Mouse (Mus musculus) thymus, postnatal 36 days (tissue): ENCODE measurements around the gene Otop2.

Source experiments
- DNase-seq, 2 experiments: peaks; one replicate each; pipeline ENCODE4 v3.0.0; 2022; ENCODE audit warnings: mixed read lengths in 2 of 2

The Otop2 gene

DNA sequence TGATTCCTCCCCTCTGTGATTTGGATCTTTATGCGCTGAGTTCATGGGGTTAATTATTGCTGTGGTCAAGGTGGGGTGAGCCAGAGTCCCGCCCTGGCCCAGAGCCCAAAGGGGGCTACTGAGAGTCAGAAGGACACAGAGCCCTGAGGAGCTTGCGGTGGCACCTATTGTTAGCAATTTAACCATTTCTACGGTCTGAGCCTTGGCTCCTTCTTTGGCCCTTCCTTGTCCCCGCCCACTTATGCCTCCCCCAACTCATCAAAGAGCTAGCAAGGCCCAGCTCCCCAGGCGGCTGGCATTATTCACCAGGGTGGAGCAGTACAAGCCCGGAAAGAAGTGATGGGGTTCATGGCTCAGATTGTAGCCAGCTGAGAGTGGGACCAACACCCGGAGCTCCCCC, at the start of gene Otop2:
TSS of gene Otop2 (plus strand) at position 301 of the 400 bp plus-strand sequence.
- no peak for DNase-seq

DNA sequence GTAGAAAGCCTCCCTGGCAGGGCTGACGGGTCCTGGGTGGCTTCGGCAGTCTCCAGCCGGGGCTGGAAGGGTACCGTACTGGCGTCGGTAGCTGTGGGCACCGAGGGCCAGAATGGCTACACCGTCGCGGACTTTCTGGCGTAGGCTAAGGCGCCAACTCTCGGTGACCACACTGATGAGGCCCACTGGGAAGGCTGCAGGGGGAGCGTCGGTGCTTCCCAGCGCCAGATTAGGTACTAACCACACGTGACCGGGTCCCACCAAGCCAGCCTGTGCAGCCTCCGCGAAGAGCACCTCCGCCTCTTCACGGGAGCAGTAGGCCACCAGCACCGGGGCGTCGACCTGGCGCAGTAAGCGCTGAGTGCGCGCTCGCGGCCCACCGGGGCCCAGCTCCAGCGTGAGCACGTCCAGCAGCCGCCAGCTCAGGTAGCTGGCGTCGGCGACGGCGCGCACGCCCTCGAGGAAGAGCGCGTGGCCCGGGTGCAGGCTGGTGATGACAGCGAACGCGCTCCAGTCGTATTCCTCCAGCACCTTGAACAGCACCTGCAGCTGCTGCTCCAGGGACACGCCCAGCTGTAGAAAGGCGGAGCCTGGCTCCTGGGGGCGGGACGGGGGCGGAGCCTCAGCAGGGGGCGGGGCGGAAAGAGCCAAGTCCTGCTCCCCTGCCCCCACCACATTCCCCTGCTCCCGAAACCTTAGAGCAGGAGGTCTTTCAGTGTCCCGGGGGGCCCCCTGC, 49.0 kb upstream of the Otop2 start:
- DNase-seq, result no peak

DNA sequence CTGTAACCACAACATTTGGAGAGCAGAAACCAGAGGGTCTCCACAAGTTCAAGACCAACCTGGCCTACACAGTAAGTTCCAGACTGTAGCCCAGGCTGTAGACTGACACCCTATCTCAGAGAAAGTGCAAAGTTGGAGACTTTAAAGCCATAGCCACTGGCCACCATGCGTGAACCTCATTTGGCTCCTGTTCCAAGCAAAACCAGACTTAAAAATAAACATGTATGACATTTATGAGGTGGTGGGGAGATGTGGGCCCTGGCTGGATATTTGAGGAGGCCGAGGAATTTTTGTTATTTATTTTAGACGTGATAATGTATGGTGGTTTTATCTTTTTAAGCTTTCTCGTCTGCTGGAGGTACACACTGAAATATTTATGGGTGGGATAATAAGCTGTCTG, 47.8 kb upstream of the Otop2 start:
- DNase-seq, result no peak

DNA sequence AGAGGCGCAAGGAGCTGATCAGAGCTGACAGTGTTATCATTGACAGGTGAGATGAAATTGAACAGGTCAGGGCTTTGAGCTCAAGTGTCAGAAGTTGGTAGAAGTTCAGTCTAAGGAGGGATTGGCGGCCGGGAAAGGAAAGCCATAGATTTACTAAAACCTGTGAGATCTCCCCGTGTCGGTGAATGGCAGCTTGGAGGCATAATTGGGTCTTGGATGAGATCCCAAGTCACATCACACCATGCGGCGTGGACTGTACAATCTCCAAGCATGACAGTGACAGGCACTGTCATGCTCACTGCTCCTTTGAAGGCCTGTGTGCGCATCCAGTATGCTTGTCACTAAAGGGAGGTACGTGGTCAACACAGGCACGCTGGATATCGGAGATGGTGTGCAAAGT, 44.0 kb upstream of the Otop2 start:
- no peak for DNase-seq

DNA sequence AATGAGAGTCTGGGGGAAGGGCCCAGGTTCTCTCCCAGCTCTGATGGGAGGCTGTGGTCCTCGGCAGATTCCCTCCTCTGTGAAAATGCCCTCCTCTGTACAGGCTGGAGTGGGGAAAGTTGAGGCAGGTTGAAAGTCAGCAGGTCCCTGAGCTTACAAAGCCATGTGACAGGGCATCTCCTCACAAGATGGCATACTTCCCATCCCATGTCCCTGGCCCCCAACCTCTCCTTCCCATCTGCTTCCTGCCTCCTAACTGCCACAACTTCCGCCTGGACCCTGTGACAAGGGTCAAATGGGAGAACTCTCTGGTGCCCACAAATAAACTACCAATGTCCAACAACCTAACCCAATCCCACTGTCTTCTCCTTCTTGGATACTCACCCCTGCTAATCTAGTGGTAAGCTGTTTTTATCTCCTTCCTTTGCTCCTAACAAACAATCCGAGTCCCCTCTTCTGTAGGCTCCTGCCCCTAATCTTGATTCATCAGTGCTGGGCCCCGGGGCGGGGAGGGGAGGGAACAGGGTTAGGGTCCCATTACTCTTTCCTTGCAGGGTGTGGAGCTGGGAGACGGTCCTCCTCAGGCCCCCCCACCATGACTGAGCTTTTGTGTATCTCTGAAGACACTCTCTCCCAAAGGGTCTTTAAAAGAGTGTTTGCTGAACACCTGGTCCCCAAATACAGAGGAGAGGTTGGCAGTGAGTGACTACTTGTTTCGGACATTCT, 42.7 kb upstream of the Otop2 start:
- no peak for DNase-seq

DNA sequence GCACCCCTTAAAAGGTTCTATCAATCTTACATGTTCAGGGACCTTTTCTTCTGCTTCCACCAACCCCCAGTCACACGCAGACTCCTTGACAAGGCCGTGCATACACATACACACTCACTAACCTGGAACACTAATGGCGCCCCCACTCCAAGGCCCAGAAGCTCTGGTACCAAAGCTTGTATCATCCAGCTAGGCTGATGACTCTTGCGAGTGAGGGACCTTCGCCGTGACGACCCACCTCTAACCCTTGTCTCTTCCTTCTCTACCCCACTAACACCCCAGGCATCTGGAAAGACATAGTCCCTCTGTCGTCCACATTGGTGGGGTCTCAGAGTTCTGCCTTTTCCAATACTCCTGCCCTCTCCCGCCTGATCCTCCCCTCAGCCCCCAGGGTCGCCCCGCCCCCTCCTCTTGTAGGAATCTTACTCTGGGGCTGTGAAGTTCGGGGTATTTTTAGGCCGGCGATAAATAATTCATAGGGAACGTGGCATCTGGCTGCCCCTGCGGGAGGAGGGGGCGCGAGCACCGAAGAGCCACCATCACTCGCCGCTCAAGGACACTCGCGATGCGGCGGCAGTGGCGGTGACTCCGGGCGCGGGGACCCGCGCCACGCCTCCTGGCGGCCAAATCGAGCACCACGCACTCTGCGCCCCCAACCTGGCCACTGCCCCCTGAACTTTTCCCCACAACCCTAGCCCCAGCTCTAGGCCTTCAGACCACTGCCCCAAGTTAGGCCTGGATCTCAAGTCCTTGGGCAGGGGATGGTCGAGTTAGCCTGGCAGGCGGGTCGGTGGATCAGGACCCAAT, 41.9 kb upstream of the Otop2 start:
- peak; percentile 34 to 40 for DNase-seq

DNA sequence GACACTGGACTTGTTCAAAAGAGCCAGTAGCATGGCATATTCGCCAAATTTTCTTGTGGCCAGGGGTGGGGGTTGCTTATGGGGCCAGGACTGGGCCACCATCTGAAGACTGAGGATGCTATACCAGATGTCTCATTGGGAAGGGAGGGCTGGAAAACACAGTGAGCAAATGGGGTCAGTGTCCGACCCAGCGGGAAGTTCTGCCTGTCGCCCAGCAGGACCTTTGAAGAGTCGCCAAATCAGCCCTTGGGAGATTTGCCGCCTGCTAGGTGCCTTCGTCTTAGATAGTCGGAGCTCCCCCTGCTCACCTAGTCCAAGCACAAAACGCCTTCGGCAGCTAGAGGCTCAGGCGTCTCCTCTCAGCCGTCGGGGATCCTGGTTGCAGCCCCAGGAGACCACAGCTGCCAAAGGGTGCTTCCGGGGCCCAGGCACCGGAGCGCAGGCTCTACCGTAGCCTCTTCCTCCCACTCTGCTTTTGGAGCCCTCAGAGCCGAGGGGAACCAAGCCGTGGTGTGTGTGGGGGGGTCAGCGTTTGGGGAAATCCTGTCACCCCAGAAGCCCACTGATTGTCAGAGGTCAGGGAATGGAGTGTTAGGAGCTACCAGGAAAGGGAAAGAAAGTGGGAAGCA, 41.1 kb upstream of the Otop2 start:
- DNase-seq, result no peak

DNA sequence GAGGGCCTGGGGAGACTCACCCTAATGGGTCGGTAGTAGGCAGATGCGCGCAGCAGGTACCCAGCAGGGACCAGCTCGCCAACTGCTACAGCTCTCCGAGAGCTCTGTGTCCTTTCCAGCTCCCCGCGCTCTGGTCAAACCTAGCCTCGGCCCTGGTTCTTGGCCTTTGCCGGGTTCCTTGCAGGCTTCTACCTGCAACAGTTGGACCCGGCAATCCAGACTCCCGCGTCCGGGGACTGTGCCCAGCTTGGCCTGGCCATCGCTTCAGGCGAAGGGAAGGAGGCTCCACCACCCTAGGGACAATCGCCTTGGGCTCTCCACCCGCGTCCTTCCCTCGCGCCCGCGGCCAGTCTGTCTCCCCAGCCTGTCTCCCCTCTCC, 40.6 kb upstream of the Otop2 start:
- DNase-seq, result no peak

DNA sequence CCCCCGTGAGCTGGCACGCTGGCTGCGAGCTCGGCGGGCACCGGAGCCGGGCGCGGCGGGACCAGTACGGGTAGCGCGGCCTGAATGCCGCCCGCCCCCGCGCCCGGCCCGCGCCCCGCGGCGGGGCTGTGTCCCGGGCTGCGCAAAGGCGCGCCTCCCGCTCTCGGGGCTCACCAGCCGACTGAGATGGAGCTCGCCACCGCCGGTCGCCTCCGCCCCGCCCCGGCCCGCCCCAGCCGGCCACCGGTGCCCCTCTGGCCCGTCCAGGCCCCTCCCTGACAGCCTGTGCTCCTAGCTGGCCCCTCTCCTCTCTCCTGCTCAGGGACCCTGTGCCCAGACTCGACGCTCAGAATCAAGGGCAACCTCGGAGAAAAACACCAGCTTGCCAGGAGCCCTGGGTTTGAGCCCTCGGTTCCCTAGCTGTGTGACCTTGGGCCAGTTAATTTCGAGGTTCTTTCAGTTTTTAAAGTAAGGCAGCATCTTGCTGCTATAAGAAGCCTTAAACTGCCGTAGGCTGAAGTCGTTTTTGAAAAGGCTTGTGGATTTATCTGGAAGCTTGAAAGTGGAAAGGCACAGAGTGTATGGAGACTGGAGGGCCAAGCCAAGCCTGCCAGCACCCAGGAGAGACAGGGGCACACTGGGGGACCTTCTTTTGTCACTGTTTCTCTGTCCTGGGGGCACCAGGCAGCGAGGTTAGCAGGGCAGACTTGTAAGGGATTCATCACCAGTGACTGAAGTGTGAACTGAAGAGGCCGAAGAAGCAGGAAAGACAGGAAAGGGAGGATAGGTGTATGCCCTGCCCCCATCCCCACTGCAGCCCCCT, 39.7 kb upstream of the Otop2 start, which contains the start of gene Grin2c:
TSS of gene Grin2c (minus strand) at position 183 of the 823 bp plus-strand sequence.
- no peak for DNase-seq

DNA sequence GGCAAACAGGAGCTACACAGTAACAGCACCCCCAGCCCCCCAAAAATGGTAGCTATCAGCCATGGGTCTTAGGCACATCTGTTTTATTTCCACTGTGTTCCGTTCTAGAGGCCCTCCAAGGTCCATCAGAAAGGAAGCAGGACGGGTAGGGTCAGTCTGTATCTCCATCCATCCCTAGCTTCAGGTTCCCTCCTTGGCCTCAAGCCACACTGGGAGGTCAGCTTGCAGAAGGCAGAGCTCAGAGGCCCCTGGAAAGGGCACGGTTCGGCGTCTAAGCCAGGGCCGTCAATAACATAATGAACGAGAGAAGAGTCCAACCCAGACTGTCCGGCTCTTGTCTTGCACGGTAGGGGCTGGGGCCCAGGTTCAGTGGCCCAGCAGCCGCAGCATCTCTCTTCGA, 39.0 kb upstream of the Otop2 start:
- no peak for DNase-seq

DNA sequence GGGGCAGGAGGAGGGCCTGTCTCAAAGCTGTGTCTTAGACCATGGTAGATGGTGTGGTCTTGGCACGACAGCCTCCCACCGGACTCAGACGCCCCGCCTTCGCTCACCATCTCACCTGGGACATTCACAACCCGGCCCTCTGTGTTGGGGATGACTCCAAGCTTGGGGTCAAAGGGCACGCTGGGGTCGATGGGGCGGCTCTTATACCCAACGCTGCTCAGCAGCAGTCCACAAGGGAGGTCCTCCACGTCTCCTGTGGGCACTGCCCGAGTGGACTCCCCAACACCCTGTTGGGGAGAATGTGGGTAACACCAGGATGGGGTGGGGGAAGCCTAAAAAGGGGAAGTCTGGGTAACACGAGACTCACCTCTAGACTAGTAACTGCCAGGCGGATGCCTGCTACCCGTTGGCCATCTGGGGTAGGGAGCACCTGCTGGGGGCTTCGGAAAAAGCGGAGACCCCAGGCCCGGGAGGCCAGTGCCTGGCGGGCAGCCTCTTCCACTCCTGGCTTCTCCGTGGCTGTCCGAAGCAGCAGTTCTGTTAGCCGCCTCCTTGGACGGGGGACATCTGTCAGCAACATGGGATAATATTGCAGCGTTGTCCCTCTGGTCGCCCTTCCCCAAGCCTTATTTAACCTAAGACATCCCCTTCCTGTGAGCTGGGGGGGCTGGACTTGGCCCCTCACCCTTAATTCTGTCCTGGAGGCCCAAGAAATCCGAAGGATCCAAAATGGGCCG, 37.5 kb upstream of the Otop2 start:
- DNase-seq, result no peak

DNA sequence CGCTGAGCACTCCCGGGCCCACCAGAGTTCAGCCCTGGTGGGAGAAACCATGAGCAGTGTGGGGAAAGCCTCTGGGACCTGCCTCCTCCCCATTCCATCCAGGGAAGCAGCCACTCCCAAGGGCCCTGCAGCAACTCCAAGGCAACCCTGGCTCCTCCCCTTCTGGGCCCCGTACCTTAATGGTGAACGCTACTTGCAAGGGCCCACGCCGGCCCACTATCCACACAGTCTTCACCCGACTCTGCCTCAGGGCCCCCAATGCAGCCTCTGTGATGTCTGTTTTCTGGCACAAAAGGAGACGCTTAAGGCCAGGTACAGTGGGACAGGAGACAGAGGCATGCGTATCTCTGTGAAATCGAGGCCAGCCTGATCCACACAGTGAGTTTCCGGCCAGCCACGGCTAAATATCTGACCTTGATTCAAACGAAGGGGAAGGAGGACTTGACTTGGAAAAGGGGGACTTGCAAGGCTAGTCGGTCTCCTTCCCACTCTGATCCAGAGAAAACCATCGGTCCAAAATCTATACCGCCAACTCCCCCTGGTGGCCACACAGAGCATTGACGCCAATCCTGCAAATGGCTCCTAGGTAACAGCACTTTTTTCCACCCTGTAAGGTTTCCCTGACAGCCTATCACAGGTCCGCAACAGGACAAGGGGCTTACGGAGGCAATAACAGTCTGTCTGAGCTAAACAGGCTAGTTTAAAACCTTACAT, 36.7 kb upstream of the Otop2 start:
- peak; percentile 53 to 67 for DNase-seq

DNA sequence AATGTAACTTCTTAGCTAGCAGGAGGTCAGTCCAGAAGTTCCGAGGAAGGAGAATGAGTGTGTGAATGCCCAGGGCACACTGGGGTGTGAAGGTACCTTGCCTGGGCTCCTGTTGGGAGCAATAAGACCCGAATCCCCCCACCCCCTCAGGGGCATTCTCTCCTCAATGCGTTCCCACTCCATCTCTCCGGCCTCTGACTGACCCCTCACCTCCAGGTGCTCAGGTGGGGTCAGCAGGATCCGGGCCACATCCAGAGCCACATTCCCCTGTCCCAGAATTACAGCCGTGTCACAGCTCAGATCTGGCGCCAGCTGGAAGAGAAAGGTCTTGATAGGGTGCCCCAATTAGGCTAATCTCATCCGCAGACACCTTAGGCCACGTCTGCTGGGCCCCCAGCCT, 35.9 kb upstream of the Otop2 start:
- no peak for DNase-seq

DNA sequence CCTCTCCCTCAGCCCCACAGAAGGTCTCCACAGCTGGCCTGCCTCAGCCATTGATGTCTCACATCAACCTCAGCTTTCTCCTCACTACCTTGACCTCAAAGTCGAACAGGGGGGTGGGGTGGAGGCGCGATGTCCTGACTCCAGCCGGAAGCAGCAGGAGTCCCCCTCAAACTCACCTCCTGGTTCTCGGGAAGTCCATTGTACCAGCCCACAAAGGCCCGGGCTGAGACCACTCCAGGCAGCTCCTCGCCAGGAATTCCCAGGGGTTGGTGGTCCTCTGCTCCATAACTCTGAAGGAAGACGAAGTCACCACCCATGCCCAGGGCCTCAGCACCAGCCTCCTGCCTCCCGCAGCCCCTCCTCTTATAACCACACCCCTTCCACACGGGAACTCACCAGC, 35.5 kb upstream of the Otop2 start:
- DNase-seq, result no peak

DNA sequence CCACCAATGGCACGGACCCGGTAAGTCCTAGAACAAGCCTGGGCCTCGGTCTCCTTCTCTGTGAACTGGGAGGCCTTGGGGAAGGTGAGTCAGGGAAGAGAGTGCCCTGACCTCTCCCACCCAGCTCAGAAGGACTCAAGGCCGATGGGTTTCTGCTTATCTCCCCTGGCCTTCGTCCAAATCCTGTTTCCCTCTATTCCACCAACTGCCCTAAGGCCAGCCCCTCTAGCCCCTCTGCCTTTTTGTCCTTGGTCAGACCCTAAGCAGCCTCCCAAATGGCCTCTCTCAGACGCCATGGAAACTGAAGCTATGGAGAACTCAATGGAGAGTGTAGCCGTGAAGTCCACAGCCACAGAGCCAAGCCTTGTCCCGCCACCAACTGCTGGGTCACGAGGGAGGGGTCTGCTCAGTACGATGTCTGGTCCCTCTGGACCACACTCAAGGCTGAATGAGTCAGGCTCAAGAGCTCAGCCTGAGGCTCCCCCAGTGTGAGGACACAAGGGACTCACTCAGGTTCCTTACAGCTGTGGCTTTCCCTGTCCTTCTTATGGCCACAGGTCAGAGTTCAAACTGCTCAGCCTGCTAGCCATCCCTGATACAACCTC, 34.0 kb upstream of the Otop2 start:
- no peak for DNase-seq

DNA sequence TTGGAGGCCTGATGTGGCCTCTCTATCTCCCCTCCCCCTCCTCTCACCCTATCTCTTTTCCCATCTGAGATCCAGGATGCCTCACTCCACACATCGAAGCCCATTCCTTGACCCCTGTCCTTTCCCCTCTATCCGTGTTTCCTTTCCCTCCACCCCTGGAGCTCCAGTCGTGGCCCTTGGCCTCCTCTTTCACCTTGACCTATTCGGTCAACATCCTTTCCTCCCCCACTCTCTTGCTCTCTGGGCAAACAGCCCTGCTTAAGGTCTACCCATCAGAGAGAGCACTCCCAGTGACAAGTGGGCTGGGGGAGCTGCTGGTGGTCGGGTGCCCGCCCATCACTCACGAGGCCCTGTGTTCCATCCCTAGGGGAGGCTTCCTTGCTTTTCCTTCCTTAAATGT, 33.2 kb upstream of the Otop2 start:
- no peak for DNase-seq

DNA sequence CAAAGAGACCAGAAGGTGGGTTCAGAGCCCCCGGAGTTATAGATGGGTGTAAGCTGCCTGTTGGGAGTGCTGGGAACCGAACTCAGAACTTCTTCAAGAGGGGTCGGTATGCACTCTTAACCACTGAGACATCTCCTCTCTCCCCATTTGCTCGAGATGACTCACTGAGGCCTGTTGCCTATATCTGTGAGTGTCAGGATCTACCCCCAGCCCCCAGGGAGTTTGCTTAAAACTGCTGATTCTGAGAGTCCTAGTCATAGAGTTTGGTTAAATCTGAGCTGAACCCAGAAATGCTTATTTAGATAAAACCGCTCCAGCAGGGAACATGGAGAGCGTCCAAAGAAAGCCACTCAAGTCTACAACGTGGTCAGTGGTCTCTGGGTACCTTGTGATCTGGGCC, 32.8 kb upstream of the Otop2 start:
- DNase-seq, result no peak

DNA sequence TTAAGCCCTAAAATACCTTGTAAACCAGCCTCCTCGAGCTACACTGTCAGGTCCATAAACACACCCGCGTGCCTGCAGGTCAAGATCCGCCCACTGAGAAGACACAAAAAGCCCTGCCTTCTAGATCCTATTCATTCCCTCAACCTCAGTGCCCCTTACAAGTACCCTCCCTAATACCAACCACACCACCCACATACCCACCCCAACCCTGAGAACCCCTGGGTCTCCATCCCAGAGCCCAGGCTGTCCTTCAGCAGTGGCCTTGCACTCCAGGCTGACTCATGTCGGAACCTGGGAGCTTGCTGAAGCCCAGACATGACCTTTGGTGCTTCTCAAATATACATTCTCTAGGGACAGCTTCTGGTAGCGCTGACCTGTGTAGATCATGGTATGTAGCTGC, 32.2 kb upstream of the Otop2 start:
- no peak for DNase-seq

DNA sequence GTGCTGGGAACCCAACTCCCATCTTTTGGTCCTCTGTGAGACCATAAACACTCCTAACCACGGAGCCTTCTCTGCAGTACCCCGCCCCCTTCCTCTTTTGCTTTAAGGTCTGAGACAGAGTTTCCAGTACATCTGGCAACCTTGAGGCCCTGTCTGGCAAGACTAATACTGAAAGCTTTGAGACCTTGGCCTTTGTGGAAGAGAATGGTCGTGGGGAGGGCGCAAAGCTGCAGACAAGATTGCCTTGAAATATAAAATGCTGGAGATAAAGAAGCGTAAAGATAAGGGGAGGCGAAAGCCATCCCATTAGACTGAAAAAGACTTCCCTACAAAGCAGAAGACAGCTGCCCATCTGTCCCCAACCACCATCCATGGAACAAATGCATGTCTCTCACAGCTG, 31.5 kb upstream of the Otop2 start:
- no peak for DNase-seq

DNA sequence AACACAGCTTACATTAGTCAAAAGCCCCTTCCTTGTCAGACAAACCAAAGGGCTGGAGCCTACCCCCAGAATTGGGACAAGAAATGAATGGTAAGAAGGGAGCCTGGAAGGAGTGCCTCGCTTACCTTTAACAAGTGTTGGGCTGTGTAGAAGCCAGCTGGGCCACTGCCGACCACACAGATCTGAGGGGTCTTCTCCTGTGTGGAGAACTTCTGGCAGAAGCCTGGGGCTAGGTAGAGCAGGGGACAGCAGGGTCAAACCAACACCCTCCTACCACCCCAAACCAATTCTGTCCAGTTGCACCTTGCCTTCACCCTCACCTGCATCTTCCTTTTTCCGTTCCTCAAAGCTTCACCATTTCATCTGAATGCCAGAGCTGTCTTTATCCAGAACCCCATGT, 31.0 kb upstream of the Otop2 start:
- no peak for DNase-seq
